In the genomic region with DNA sequence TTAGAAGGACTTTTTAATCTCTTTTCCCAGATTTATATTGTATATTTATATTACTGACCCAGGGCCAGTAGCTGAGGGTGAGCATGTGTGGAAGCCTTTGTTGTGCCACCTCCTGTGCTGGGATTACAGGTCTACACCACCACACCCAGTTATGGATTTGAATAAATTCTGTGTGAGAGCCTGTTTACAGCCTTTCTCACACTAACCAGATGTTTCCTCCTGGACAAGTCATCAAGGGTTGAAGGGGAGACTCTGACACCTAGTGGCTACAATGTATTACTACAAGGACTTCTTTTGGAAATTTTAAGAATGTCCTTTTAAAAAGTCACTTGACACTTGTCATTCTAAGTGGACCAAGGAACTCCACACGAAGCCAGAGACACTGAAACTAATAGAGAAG, we compare ENCODE assay signal across 9 mouse cellular contexts. TPM values are rescaled to one million over a fixed set of nuclear protein-coding genes. Genes with fewer than 3 reads are reported as not detected.
DNase-seq lines count a peak whose midpoint lies in the region; ATAC-seq and TF ChIP-seq lines count a peak whose summit lies in the region.
"Had no signal": no experiment of that assay in that cellular context is flagged by ENCODE, and none has a peak within 500 bp of the region (broad histone marks: within the 10 kb centered on the region; RNA-seq: fewer than 3 reads in every experiment).

No protein-coding gene starts in this region.

- H3K27ac ChIP-seq in forebrain, embryonic 14.5 days (ENCODE audit: low read depth, low read length): no peak overlapping the region
- no peak overlapping the region for H3K27ac ChIP-seq in forebrain, embryonic 16.5 days (ENCODE audit: low read length)
- H3K27ac ChIP-seq in midbrain, embryonic 12.5 days (replicated peaks): no peak overlapping the region
- H3K27ac ChIP-seq in midbrain, embryonic 15.5 days: no peak overlapping the region
- no peak overlapping the region for H3K27ac ChIP-seq in intestine, postnatal 0 days (ENCODE audit: low read depth, low read length)
- no peak overlapping the region for H3K27ac ChIP-seq in cerebellum, adult 2 months (ENCODE audit: insufficient read depth, low read length)
- H3K27ac ChIP-seq: limb, embryonic 15.5 days had no signal

- 0% methylated on average over 1 of the region's 1 CpGs for WGBS in forebrain, embryonic 14.5 days
- WGBS in forebrain, embryonic 16.5 days: 0% methylated on average over 1 of the region's 1 CpGs
- WGBS in midbrain, embryonic 12.5 days: 0% methylated on average over 1 of the region's 1 CpGs
- 7% methylated on average over 1 of the region's 1 CpGs for WGBS in midbrain, embryonic 15.5 days
- WGBS in intestine, postnatal 0 days: 4% methylated on average over 1 of the region's 1 CpGs
- WGBS in cerebellum, adult 2 months: 2% methylated on average over 1 of the region's 1 CpGs

- peak; percentile 84 for TF ChIP-seq CTCF in intestine, postnatal 0 days (IDR thresholded peaks at IDR 0.05; ENCODE audit: low read depth)
- no peak for TF ChIP-seq CTCF in cerebellum, adult 2 months (IDR thresholded peaks at IDR 0.05; ENCODE audit: borderline replicate concordance, insufficient read depth, low read depth, low read length)

- DNase-seq in forebrain, embryonic 14.5 days (ENCODE audit: low spot score): peak; percentile 67
- peak; percentile 58 for DNase-seq in splenic B cell, adult 2 months (ENCODE audit: low read depth, low spot score)
- DNase-seq in cerebellum, adult 2 months: no peak
- DNase-seq in adrenal gland, postnatal 25 days: no peak

- no peak overlapping the region for H3K4me3 ChIP-seq in forebrain, embryonic 14.5 days (ENCODE audit: low read depth, low read length)
- H3K4me3 ChIP-seq in forebrain, embryonic 16.5 days (replicated peaks; ENCODE audit: low read length): no peak overlapping the region
- H3K4me3 ChIP-seq in midbrain, embryonic 12.5 days: no peak overlapping the region
- no peak overlapping the region for H3K4me3 ChIP-seq in midbrain, embryonic 15.5 days
- no peak overlapping the region for H3K4me3 ChIP-seq in intestine, postnatal 0 days (ENCODE audit: low read depth, low read length)
- no peak overlapping the region for H3K4me3 ChIP-seq in cerebellum, adult 2 months (replicated peaks; ENCODE audit: insufficient read depth, low read depth, low read length)
- H3K4me3 ChIP-seq: limb, embryonic 15.5 days had no signal

- no peak overlapping the region for H3K4me2 ChIP-seq in forebrain, embryonic 14.5 days (ENCODE audit: low read length)
- H3K4me2 ChIP-seq in forebrain, embryonic 16.5 days (ENCODE audit: low read length): no peak overlapping the region
- H3K4me2 ChIP-seq in midbrain, embryonic 12.5 days (replicated peaks): no peak overlapping the region
- H3K4me2 ChIP-seq in midbrain, embryonic 15.5 days: no peak overlapping the region
- H3K4me2 ChIP-seq in intestine, postnatal 0 days (replicated peaks; ENCODE audit: low read depth): no peak overlapping the region
- H3K4me2 ChIP-seq: limb, embryonic 15.5 days had no signal

- no peak for TF ChIP-seq POLR2A in cerebellum, adult 2 months (IDR thresholded peaks at IDR 0.05; ENCODE audit: borderline replicate concordance, insufficient read depth, low read length)

- no peaks in the 10 kb centered on the region for H3K27me3 ChIP-seq in forebrain, embryonic 14.5 days (replicated peaks; ENCODE audit: control insufficient read depth, insufficient read depth, low read length)
- H3K27me3 ChIP-seq in forebrain, embryonic 16.5 days (replicated peaks; ENCODE audit: control insufficient read depth, insufficient read depth, low read length): no peaks in the 10 kb centered on the region
- H3K27me3 ChIP-seq in midbrain, embryonic 12.5 days: no peaks in the 10 kb centered on the region
- no peaks in the 10 kb centered on the region for H3K27me3 ChIP-seq in midbrain, embryonic 15.5 days (replicated peaks)
- no peaks in the 10 kb centered on the region for H3K27me3 ChIP-seq in intestine, postnatal 0 days (replicated peaks; ENCODE audit: control insufficient read depth, insufficient read depth, low read length)
- H3K27me3 ChIP-seq in splenic B cell, adult 2 months (ENCODE audit: control insufficient read depth, insufficient read depth, low read length, poor library complexity, severe bottlenecking): no peaks in the 10 kb centered on the region
- H3K27me3 ChIP-seq in cerebellum, adult 2 months (ENCODE audit: control insufficient read depth, insufficient read depth, low read length): no peaks in the 10 kb centered on the region
- H3K27me3 ChIP-seq: limb, embryonic 15.5 days had no signal

- ATAC-seq in forebrain, embryonic 14.5 days: no peak
- ATAC-seq in forebrain, embryonic 16.5 days: no peak
- peak; percentile 62; the same call in 1 of the 2 replicates for ATAC-seq in midbrain, embryonic 12.5 days (ENCODE audit: low FRiP score, low read depth)
- no peak for ATAC-seq in midbrain, embryonic 15.5 days (replicated peaks)
- no peak for ATAC-seq in intestine, postnatal 0 days

- no peaks in the 10 kb centered on the region for H3K9me3 ChIP-seq in forebrain, embryonic 14.5 days (replicated peaks; ENCODE audit: control insufficient read depth, low read length)
- no peaks in the 10 kb centered on the region for H3K9me3 ChIP-seq in forebrain, embryonic 16.5 days (ENCODE audit: control insufficient read depth, low read length)
- H3K9me3 ChIP-seq in midbrain, embryonic 12.5 days: no peaks in the 10 kb centered on the region
- H3K9me3 ChIP-seq in midbrain, embryonic 15.5 days: no peaks in the 10 kb centered on the region
- no peaks in the 10 kb centered on the region for H3K9me3 ChIP-seq in intestine, postnatal 0 days (ENCODE audit: control insufficient read depth)
- H3K9me3 ChIP-seq: limb, embryonic 15.5 days had no signal

- H3K36me3 ChIP-seq in forebrain, embryonic 14.5 days (ENCODE audit: control insufficient read depth, insufficient read depth, low read length): no peaks in the 10 kb centered on the region
- no peaks in the 10 kb centered on the region for H3K36me3 ChIP-seq in forebrain, embryonic 16.5 days (ENCODE audit: control insufficient read depth, insufficient read depth)
- no peaks in the 10 kb centered on the region for H3K36me3 ChIP-seq in midbrain, embryonic 12.5 days
- H3K36me3 ChIP-seq in midbrain, embryonic 15.5 days (replicated peaks): no peaks in the 10 kb centered on the region
- no peaks in the 10 kb centered on the region for H3K36me3 ChIP-seq in intestine, postnatal 0 days (ENCODE audit: control insufficient read depth, insufficient read depth)
- no peaks in the 10 kb centered on the region for H3K36me3 ChIP-seq in splenic B cell, adult 2 months (ENCODE audit: control insufficient read depth, insufficient read depth, low read length, poor library complexity, severe bottlenecking)
- H3K36me3 ChIP-seq: limb, embryonic 15.5 days had no signal

- H3K4me1 ChIP-seq in forebrain, embryonic 14.5 days (ENCODE audit: control insufficient read depth, insufficient read depth, low read length): no peaks in the 10 kb centered on the region
- H3K4me1 ChIP-seq in forebrain, embryonic 16.5 days (replicated peaks; ENCODE audit: control insufficient read depth, insufficient read depth, low read length): no peaks in the 10 kb centered on the region
- no peaks in the 10 kb centered on the region for H3K4me1 ChIP-seq in midbrain, embryonic 12.5 days
- H3K4me1 ChIP-seq in midbrain, embryonic 15.5 days: no peaks in the 10 kb centered on the region
- H3K4me1 ChIP-seq in intestine, postnatal 0 days (replicated peaks; ENCODE audit: control insufficient read depth, insufficient read depth, low read length): no peaks in the 10 kb centered on the region
- no peaks in the 10 kb centered on the region for H3K4me1 ChIP-seq in cerebellum, adult 2 months (ENCODE audit: control insufficient read depth, insufficient read depth, low read length)
- H3K4me1 ChIP-seq: limb, embryonic 15.5 days had no signal

- H3K9ac ChIP-seq in forebrain, embryonic 14.5 days (ENCODE audit: low read length): no peak overlapping the region
- no peak overlapping the region for H3K9ac ChIP-seq in forebrain, embryonic 16.5 days (replicated peaks; ENCODE audit: low read depth, low read length)
- H3K9ac ChIP-seq in midbrain, embryonic 12.5 days (replicated peaks): no peak overlapping the region
- no peak overlapping the region for H3K9ac ChIP-seq in midbrain, embryonic 15.5 days
- no peak overlapping the region for H3K9ac ChIP-seq in intestine, postnatal 0 days (ENCODE audit: low read depth, low read length)
- H3K9ac ChIP-seq: limb, embryonic 15.5 days had no signal

RNA-seq across cellular contexts. Expression of gene Crybg1, which starts 28.7 kb away (rescaled TPM):
- 0.20 and 0.23 TPM in 2 replicates for polyA plus RNA-seq in forebrain, embryonic 14.5 days (2014; fragmentation: Nextera tagmentation; extraction: Ambion mirVana)
- 0.16 and 0.23 TPM in 2 replicates for polyA plus RNA-seq in forebrain, embryonic 16.5 days (2015; fragmentation: Nextera tagmentation; extraction: Ambion mirVana)
- polyA plus RNA-seq in midbrain, embryonic 12.5 days (2016; fragmentation: Nextera tagmentation; extraction: Ambion mirVana): 0.60 and 0.77 TPM in 2 replicates
- 0.14 and 0.18 TPM in 2 replicates for polyA plus RNA-seq in midbrain, embryonic 15.5 days (2015; fragmentation: Nextera tagmentation; extraction: Ambion mirVana)
- polyA plus RNA-seq in intestine, postnatal 0 days (2015; fragmentation: Nextera tagmentation; extraction: Ambion mirVana): 3.1 and 3.2 TPM in 2 replicates
- polyA plus RNA-seq in cerebellum, adult 2 months (2012; rRNA removed): 0.18 and 0.25 TPM in 2 replicates
- 0.67 and 0.85 TPM in 2 replicates for total RNA-seq in adrenal gland, postnatal 25 days (2021)

Comparison
In these comparisons a context has a peak if more than half of its experiments do, and no peak if none do; other contexts are left out.
1. DNase-seq: peak in forebrain, embryonic 14.5 days (single experiment) and splenic B cell, adult 2 months (single experiment); none in cerebellum, adult 2 months (0 of 2) and adrenal gland, postnatal 25 days (single experiment).